Mouse (Mus musculus) heart, adult 2 months (tissue): ENCODE measurements around the gene Ube2j1.

Source experiments
- EP300 ChIP-seq: fragments of 200-500 bp; IDR thresholded peaks from 2 replicates; pipeline ENCODE4 v1.6.1; 2011; ENCODE audit warnings: low read depth, low read length, control low read depth; ENCODE audit not compliant: insufficient read depth
- POLR2A ChIP-seq: fragments of 200-500 bp; IDR thresholded peaks from 2 replicates; pipeline ENCODE4 v1.6.1; 2011; ENCODE audit warnings: mild to moderate bottlenecking, low read depth, low read length, control low read depth; ENCODE audit not compliant: insufficient read depth

DNA sequence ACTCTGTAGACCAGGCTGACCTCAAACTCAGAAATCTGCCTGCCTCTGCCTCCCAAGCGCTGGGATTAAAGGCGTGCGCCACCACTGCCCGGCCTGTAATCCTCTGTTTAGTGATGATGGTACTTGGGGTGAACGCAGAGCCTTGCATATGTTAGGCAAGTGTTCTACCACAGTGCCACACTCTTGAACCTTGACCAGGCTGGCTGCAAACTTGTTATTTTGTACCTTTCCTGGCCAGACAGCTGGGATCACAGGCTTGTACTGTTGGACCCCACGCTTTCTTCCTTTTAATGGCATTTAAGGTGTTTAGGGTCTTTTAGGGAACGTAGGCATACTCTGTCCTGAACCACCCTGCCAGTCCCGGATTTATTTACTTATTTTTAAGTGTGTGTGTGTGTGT is 32.2 kb upstream of the Ube2j1 start:
- TF ChIP-seq POLR2A (no peak), EP300 (no peak)
